Mouse (Mus musculus): ENCODE measurements around the gene Tmem74b.

Gene Tmem74b

GRCm38 (mm10) chr2:151701231-151702145 is at the start of gene Tmem74b:
Gene Tmem74b, plus strand, starts transcription at chr2:151702008.
- DNase-seq (ENCODE audit: low spot score): no peak

- no peak for DNase-seq (ENCODE audit: low spot score)
Measured at GRCm38 (mm10) chr2:151652053-151652452, 49.8 kb upstream of the Tmem74b start.

GRCm38 (mm10) chr2:151668433-151668832 is 33.4 kb upstream of the Tmem74b start, which contains the start of gene Rad21l:
Gene Rad21l, minus strand, starts transcription at chr2:151668533.
- DNase-seq (ENCODE audit: low spot score): no peak

GRCm38 (mm10) chr2:151670026-151670967 is 31.5 kb upstream of the Tmem74b start:
- DNase-seq (ENCODE audit: low spot score): no peak

GRCm38 (mm10) chr2:151670968-151671329 is 30.9 kb upstream of the Tmem74b start:
- no peak for DNase-seq (ENCODE audit: low spot score)

GRCm38 (mm10) chr2:151676234-151676633 is 25.6 kb upstream of the Tmem74b start:
- DNase-seq (ENCODE audit: low spot score): peak; percentile 10

GRCm38 (mm10) chr2:151682357-151682756 is 19.5 kb upstream of the Tmem74b start:
- DNase-seq (ENCODE audit: low spot score): peak; percentile 54

- no peak for DNase-seq (ENCODE audit: low spot score)
Measured at GRCm38 (mm10) chr2:151682976-151683375, 18.8 kb upstream of the Tmem74b start.

GRCm38 (mm10) chr2:151702146-151702850 is 490 bp downstream of the Tmem74b start:
- DNase-seq (ENCODE audit: low spot score): peak; percentile 69

- peak; percentile 30 for DNase-seq (ENCODE audit: low spot score)
Measured at GRCm38 (mm10) chr2:151702851-151703190, 1.0 kb downstream of the Tmem74b start.

GRCm38 (mm10) chr2:151712647-151713046 is 10.8 kb downstream of the Tmem74b start:
- peak; percentile 71 for DNase-seq (ENCODE audit: low spot score)

- no peak for DNase-seq (ENCODE audit: low spot score)
Measured at GRCm38 (mm10) chr2:151715526-151715925, 13.7 kb downstream of the Tmem74b start.

GRCm38 (mm10) chr2:151716318-151717055 is 14.7 kb downstream of the Tmem74b start:
- DNase-seq (ENCODE audit: low spot score): no peak

GRCm38 (mm10) chr2:151724094-151724493 is 22.3 kb downstream of the Tmem74b start:
- DNase-seq (ENCODE audit: low spot score): no peak

- no peak for DNase-seq (ENCODE audit: low spot score)
Measured at GRCm38 (mm10) chr2:151733151-151733865, 31.5 kb downstream of the Tmem74b start.

GRCm38 (mm10) chr2:151735422-151735821 is 33.6 kb downstream of the Tmem74b start:
- DNase-seq (ENCODE audit: low spot score): no peak

- DNase-seq (ENCODE audit: low spot score): no peak
Measured at GRCm38 (mm10) chr2:151738460-151738859, 36.7 kb downstream of the Tmem74b start.

- DNase-seq (ENCODE audit: low spot score): no peak
Measured at GRCm38 (mm10) chr2:151739081-151739480, 37.3 kb downstream of the Tmem74b start.

GRCm38 (mm10) chr2:151739505-151739904 is 37.7 kb downstream of the Tmem74b start:
- DNase-seq (ENCODE audit: low spot score): no peak

GRCm38 (mm10) chr2:151740741-151741526 is 39.1 kb downstream of the Tmem74b start:
- peak; percentile 93 for DNase-seq (ENCODE audit: low spot score)

Data from embryo, embryonic 10 days (tissue).